Mouse (Mus musculus) CD4-positive naive resting alpha-beta T cell, adult 76 days (primary cell): ENCODE data around the gene Dlst. TPM values are rescaled to one million over a fixed set of nuclear protein-coding genes. Genes with fewer than 3 reads are reported as not detected.

Experiments used
- total RNA-seq: library from RNA; stranded (reverse); gene quantifications from one replicate; pipeline ENCODE4 v1.2.4, GENCODE M21; 2023

The Dlst gene
- 199 TPM for total RNA-seq

DNA sequence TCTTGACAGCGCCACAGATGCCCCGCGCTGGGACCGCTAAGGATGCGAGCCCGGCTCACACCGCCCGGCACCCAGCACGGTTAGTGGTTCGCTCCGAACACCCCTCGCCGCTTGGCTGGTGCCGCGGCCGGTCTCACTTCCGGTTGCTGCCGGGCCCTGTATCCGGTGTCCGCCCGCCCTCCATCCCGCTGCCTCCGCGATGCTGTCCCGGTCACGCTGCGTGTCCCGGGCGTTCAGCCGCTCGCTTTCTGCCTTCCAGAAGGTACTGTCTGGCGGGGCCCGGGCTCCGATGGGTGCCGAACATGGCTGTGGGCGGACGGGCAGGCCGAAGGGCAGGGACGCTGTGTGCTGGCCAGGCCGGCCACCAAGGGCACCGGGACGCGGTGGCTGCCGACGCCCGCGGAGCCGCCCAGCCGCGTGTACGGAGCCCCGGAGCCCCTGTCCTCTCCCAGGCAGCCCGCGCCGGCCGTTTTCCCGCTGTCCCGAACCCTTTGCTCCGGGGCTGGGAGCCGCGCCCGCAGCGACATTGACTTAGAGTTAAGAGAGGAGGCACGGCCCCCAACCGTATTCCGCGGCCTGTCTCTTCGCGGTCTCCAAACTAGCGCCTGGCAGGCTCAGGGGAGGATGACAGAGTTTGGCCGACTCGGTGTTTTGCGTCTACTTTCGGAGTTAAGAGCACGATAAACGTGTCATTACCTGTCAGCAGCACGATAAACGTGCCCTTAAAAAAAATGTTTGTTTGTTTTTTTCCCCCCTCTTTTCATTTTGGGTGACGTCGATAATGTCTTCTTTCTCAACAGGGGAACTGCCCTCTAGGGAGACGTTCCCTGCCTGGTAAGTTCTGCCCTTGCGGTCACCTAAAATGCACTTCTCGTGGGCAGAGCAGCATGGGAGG lies at the start of gene Dlst, which contains the start of gene Prox2:
Gene Dlst (plus strand): TSS at position 136 of the 895 bp plus-strand sequence.
Gene Prox2 (minus strand): TSS at position 62 of the 895 bp plus-strand sequence.

DNA sequence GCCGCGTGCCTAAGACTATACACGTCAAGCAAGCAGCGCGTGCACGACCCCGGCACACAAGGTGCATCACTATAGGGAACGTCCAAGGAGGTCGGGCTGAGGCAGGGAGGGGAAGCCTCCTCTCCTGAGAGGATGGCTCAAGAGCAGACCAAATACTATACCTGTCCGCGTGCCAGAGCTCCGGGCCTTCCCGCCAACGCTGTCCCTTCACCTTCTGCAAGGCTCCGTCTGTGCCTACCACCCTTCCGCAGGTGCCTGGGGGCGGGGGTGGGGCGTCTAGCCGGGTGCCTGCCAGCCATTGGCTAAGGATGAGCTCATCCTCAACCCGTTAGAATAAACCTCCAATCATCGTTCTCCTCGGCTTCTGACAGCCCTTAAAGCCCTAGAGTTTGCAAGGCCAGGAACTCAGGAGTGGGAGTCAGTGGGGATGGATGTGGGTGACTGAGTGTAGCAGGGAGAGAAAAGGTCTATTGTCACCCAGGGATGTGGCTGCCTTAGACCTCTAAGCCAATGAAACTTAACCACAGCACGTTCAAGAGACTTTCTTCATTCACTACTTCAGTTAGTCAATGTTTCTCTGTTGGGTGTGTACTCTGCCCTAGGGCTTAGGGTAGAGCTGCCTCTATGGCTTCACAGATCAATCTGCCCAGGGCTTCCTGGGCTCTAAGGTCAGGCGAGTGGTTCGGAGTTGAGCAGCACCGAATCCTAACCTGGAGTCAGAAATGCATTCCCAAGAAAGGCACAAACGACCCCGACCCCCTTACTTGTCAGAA lies 40.6 kb downstream of the Dlst start, which contains the start of gene Rps6kl1:
Gene Rps6kl1 (minus strand): TSS at position 263 of the 773 bp plus-strand sequence.

DNA sequence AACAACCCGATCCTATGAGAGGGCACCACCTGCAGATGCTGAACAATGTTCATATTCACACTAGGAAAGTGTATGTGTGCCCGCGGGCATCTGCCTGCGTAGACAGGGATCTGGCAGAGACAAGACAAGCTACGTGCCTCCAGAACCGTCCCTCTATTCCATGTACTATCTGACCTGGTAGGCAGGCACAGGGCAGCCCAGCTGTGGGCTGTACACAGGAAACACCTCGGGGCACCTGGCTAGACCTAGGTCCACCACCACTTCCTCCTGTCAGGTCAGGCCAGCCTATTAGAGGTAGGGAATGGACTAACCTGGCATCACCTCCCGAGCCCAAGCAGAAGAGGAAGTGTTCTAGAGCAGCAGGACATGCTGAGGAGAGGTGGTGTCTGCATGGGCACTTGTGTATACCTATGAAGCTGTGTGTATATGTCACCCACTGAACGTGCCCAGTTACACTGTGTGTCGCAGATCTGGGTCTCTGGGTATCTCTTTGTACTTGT lies 67.2 kb downstream of the Dlst start, which contains the start of gene Pgf:
Gene Pgf (minus strand): TSS at position 51 of the 500 bp plus-strand sequence.

Other genes with a start within 250 kb of the Dlst start
- not detected for gene Ltbp2, start 234.3 kb upstream of the Dlst start, total RNA-seq
- 89.1 TPM for gene Fcf1, start 139.9 kb upstream of the Dlst start, total RNA-seq
- gene Arel1, start 139.9 kb upstream of the Dlst start, total RNA-seq: 32.5 TPM
- 95.4 TPM for gene Ylpm1, start 114.5 kb upstream of the Dlst start, total RNA-seq
- 1.8 TPM for gene Prox2, start 74 bp upstream of the Dlst start, total RNA-seq
- gene Rps6kl1, start 40.4 kb downstream of the Dlst start, total RNA-seq: 4.7 TPM
- not detected for gene Pgf, start 67.0 kb downstream of the Dlst start, total RNA-seq
- 110 TPM for gene Eif2b2, start 108.6 kb downstream of the Dlst start, total RNA-seq
- 15.8 TPM for gene Mlh3, start 159.8 kb downstream of the Dlst start, total RNA-seq
- gene Acyp1, start 177.6 kb downstream of the Dlst start, total RNA-seq: 15.2 TPM
- not detected for gene Zc2hc1c, start 177.8 kb downstream of the Dlst start, total RNA-seq
- 52.2 TPM for gene Nek9, start 228.5 kb downstream of the Dlst start, total RNA-seq